Mouse (Mus musculus): ENCODE results near the gene Ctf1.

DNA sequence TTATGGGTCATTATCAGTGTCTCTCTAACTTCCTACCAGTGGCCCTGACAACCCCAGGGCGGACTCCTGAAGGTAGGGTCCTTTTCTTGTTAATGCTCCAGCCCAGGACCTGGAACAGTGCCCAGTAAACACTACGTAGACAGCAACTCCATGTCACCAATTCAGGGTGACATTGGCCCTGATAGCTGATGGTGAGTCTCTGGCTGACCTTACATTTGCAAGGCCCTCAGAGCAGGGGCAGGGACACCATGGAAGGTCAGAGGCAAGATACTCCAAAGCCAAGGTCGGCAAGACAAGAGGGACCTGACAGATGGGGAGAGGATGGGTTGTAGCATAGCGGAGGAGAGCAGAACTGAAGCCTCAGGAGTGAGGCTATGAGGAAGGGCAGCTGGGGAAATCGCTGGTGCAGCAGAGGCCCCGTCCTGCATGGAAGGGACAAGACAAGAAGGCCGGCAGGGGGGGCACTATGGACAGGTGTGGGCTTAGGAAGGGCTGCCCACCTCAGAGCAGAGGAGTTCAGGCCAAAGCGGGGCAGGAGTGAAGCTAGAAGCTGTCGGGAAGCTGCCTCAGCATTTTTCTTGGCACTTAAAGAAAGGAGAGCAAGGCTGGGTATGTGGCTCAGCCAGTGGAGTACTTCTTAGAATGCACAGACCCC, 22.8 kb upstream of the Ctf1 start:
- TF ChIP-seq CTCF (IDR thresholded peaks at IDR 0.05; ENCODE audit: low read depth, low read length) (no peak), POLR2A (IDR thresholded peaks at IDR 0.05; ENCODE audit: insufficient read depth, low read length) (no peak)

Data from ES-Bruce4 (cell line).